Mouse (Mus musculus) naive thymus-derived CD4-positive, alpha-beta T cell, adult 5 months (primary cell): ENCODE data around the gene Gm20715. TPM values are rescaled to one million over a fixed set of nuclear protein-coding genes. Genes with fewer than 3 reads are reported as not detected.

Experiments
- polyA plus RNA-seq: library from polyadenylated mRNA; unstranded; fragments of 100-300 nt; shearing (Covaris generic); gene quantifications from one replicate; pipeline ENCODE4 v1.2.1, GENCODE M21; 2017

The Gm20715 gene
- polyA plus RNA-seq = not detected

GRCm38 (mm10) chr7:6410043-6410442 is at the start of gene Gm20715:
Gm20715 (plus strand) TSS chr7:6410277.

GRCm38 (mm10) chr7:6363047-6363488 is 47.0 kb upstream of the Gm20715 start, which contains the start of gene Zfp78:
Zfp78 (plus strand) TSS chr7:6363280.

GRCm38 (mm10) chr7:6383044-6383455 is 27.0 kb upstream of the Gm20715 start, which contains the start of gene Zfp28:
Zfp28 (plus strand) TSS chr7:6383295.

GRCm38 (mm10) chr7:6397996-6398975 is 11.8 kb upstream of the Gm20715 start, which contains the start of gene Smim17:
Smim17 (plus strand) TSS chr7:6398715.

GRCm38 (mm10) chr7:6438388-6438787 is 28.3 kb downstream of the Gm20715 start, which contains the start of gene Olfr1344:
Olfr1344 (plus strand) TSS chr7:6438688.

GRCm38 (mm10) chr7:6455868-6456267 is 45.8 kb downstream of the Gm20715 start, which contains the start of gene Olfr1336:
Olfr1336 (plus strand) TSS chr7:6456168.

GRCm38 (mm10) chr7:6466951-6467350 is 56.9 kb downstream of the Gm20715 start, which contains the start of gene Olfr1346:
Olfr1346 (plus strand) TSS chr7:6467101.

GRCm38 (mm10) chr7:6486841-6487240 is 76.8 kb downstream of the Gm20715 start, which contains the start of gene Olfr5:
Olfr5 (minus strand) TSS chr7:6486941.

Other genes with a start within 250 kb of the Gm20715 start
- gene Zfp444, start 238.1 kb upstream of the Gm20715 start, polyA plus RNA-seq = 25.2 TPM
- gene Galp, start 213.2 kb upstream of the Gm20715 start, polyA plus RNA-seq = not detected
- not detected for gene Zscan5b, start 188.0 kb upstream of the Gm20715 start, polyA plus RNA-seq
- not detected for gene Epp13, start 157.6 kb upstream of the Gm20715 start, polyA plus RNA-seq
- 3.5 TPM for gene Zfp667, start 123.7 kb upstream of the Gm20715 start, polyA plus RNA-seq
- 0.22 TPM for gene Zfp583, start 79.0 kb upstream of the Gm20715 start, polyA plus RNA-seq
- gene Gm3854, start 66.5 kb upstream of the Gm20715 start, polyA plus RNA-seq = 0.91 TPM
- gene Zfp78, start 47.0 kb upstream of the Gm20715 start, polyA plus RNA-seq = 2.3 TPM
- 9.2 TPM for gene Zfp28, start 27.0 kb upstream of the Gm20715 start, polyA plus RNA-seq
- gene Smim17, start 11.6 kb upstream of the Gm20715 start, polyA plus RNA-seq = not detected
- gene Olfr1344, start 28.4 kb downstream of the Gm20715 start, polyA plus RNA-seq = not detected
- 0.06 TPM for gene Olfr1336, start 45.9 kb downstream of the Gm20715 start, polyA plus RNA-seq
- not detected for gene Olfr1346, start 56.8 kb downstream of the Gm20715 start, polyA plus RNA-seq
- not detected for gene Olfr5, start 76.7 kb downstream of the Gm20715 start, polyA plus RNA-seq
- gene Olfr1347, start 89.5 kb downstream of the Gm20715 start, polyA plus RNA-seq = not detected
- gene Olfr1348, start 98.5 kb downstream of the Gm20715 start, polyA plus RNA-seq = not detected
- gene Olfr1349, start 112.7 kb downstream of the Gm20715 start, polyA plus RNA-seq = not detected
- not detected for gene Olfr1350, start 154.6 kb downstream of the Gm20715 start, polyA plus RNA-seq